Mouse (Mus musculus) thymus, adult 2 months (tissue): Measurements from ENCODE around the gene Gm28041. TPM values are rescaled to one million over a fixed set of nuclear protein-coding genes. Genes with fewer than 3 reads are reported as not detected.
"Not testable (repeated sequence)": the region's sequence is repeated elsewhere in the genome, so short reads cannot be mapped to it uniquely, and the experiment has no call there.

ENCODE experiments used
- DNase-seq: peaks from one replicate; pipeline ENCODE4 v3.0.0; 2021
- H3K27ac ChIP-seq: fragments of 200-500 bp; 2 replicates; pipeline ENCODE4 v1.5.1; 2012; ENCODE audit warnings: low read length, control low read depth; ENCODE audit not compliant: control insufficient read depth, insufficient read depth
- H3K27me3 ChIP-seq: fragments of 200-500 bp; 2 replicates; pipeline ENCODE4 v1.6.1; 2012; ENCODE audit warnings: mild to moderate bottlenecking, low read length, moderate library complexity, mixed read lengths; ENCODE audit not compliant: control insufficient read depth, insufficient read depth
- H3K36me3 ChIP-seq: fragments of 200-500 bp; 2 replicates; pipeline ENCODE4 v1.6.1; 2012; ENCODE audit warnings: mild to moderate bottlenecking, low read length, moderate library complexity; ENCODE audit not compliant: control insufficient read depth, insufficient read depth
- H3K4me1 ChIP-seq: fragments of 200-500 bp; replicated peaks from 2 replicates; pipeline ENCODE4 v1.6.1; 2012; ENCODE audit warnings: low read length; ENCODE audit not compliant: control insufficient read depth, insufficient read depth
- H3K4me3 ChIP-seq: fragments of 200-500 bp; 2 replicates; pipeline ENCODE4 v1.5.1; 2012; ENCODE audit warnings: mild to moderate bottlenecking, low read length, control low read depth, moderate library complexity; ENCODE audit not compliant: control insufficient read depth, insufficient read depth
- CTCF ChIP-seq: fragments of 200-500 bp; IDR thresholded peaks from 2 replicates; pipeline ENCODE4 v1.5.1; 2012; ENCODE audit warnings: mild to moderate bottlenecking, control low read depth, low read length, moderate library complexity, borderline replicate concordance; ENCODE audit not compliant: control insufficient read depth, poor library complexity, insufficient read depth; ENCODE audit errors: extremely low read depth
- POLR2A ChIP-seq: fragments of 200-500 bp; IDR thresholded peaks from 2 replicates; pipeline ENCODE4 v1.6.1; 2012; ENCODE audit warnings: mild to moderate bottlenecking, low read length, control low read depth, moderate library complexity; ENCODE audit not compliant: control insufficient read depth, poor library complexity, insufficient read depth; ENCODE audit errors: extremely low read depth
- WGBS: fragments of 180-500 bp; shearing (Covaris S2); methylation state at CpG from one replicate; pipeline ENCODE4 v1.1.7; 2018; 5-methylcytosine and 5-hydroxymethylcytosine counted together
- polyA plus RNA-seq: library from polyadenylated mRNA; depleted of rRNA; stranded (reverse); fragments of >200 nt; gene quantifications from 2 replicates; pipeline ENCODE4 v1.2.3, GENCODE M21; 2012; rRNA removed

Gm28041 gene
- 0.23 TPM in 1 of 2 replicates, not detected in the other for polyA plus RNA-seq

- H3K27ac ChIP-seq: not testable (repeated sequence)
Observed at GRCm38 (mm10) chr13:67375050-67375911, at the start of gene Gm28041, which contains the start of gene Zfp456. TSS of gene Gm28041 (minus strand) at chr13:67375733. TSS of gene Zfp456 (minus strand) at chr13:67375810.

GRCm38 (mm10) chr13:67422532-67422931 lies 47.0 kb upstream of the Gm28041 start:
- H3K4me1 ChIP-seq, H3K4me3 ChIP-seq, H3K36me3 ChIP-seq, H3K27ac ChIP-seq, DNase-seq, H3K27me3 ChIP-seq: not testable (repeated sequence)
- 93% methylated on average over 2 of the region's 2 CpGs for WGBS

More at GRCm38 (mm10) chr13:67375050-67375911, at the start of gene Gm28041, which contains the start of gene Zfp456:
- H3K4me3 ChIP-seq: peak within 1 kb of the TSS; percentile 73
- WGBS: 8% methylated on average over 14 of the region's 15 CpGs
- H3K27me3 ChIP-seq, H3K36me3 ChIP-seq, H3K4me1 ChIP-seq: not testable (repeated sequence)
- peak; percentile 83 for DNase-seq

- peaks cover 3% of the 10 kb centered on the region for H3K4me1 ChIP-seq
- WGBS: 1% methylated on average over 22 of the region's 22 CpGs
- H3K27ac ChIP-seq: no peak within 1 kb of the TSS
- peak within 1 kb of the TSS; percentile 96 for H3K4me3 ChIP-seq
- TF ChIP-seq CTCF (no peak), POLR2A (no peak)
- H3K27me3 ChIP-seq: no peaks in the 10 kb centered on the region
- DNase-seq: peak; percentile 54
- no peaks in the 10 kb centered on the region for H3K36me3 ChIP-seq
Observed at GRCm38 (mm10) chr13:67421207-67421857, 45.8 kb upstream of the Gm28041 start, which contains the start of gene Zfp459. TSS of gene Zfp459 (minus strand) at chr13:67421418.

- 43% methylated on average over 11 of the region's 11 CpGs for WGBS
Observed at GRCm38 (mm10) chr13:67420558-67421206, 45.1 kb upstream of the Gm28041 start.

GRCm38 (mm10) chr13:67416811-67417210 lies 41.3 kb upstream of the Gm28041 start:
- no peak for DNase-seq
- no peaks in the 10 kb centered on the region for H3K36me3 ChIP-seq
- H3K27ac ChIP-seq: no peak overlapping the region
- H3K4me1 ChIP-seq: peaks cover 3% of the 10 kb centered on the region
- no peak overlapping the region for H3K4me3 ChIP-seq
- WGBS: 92% methylated on average over 3 of the region's 3 CpGs
- H3K27me3 ChIP-seq: no peaks in the 10 kb centered on the region
- TF ChIP-seq CTCF (no peak), POLR2A (no peak)

More at GRCm38 (mm10) chr13:67420558-67421206, 45.1 kb upstream of the Gm28041 start:
- TF ChIP-seq CTCF (no peak), POLR2A (no peak)
- Histone ChIP-seq H3K27me3 (no peaks in the 10 kb centered on the region), H3K36me3 (no peaks in the 10 kb centered on the region), H3K4me1 (peaks cover 3% of the 10 kb centered on the region), H3K27ac (no peak overlapping the region), H3K4me3 (peak overlapping the region; percentile 96)
- no peak for DNase-seq

DNA sequence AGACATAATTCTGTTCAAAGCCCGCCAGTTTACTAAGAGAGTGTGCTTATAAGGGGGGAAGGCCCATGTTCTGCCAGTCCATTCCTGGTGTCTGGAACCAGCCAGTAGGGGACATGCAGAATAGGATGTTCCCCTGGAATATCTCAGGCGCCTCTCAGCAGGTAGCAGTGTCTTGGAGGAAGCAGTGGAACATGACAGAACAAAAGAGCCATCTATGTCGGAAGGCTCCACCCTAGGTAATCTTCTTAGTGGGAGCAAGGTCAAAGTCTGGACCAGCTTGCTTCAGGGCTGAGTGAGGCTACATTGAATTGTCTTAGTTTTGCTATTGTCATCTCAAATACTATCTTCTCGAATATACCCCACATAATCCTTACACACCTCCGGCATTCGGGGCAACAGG lies 40.2 kb upstream of the Gm28041 start:
- Histone ChIP-seq H3K27me3 (no peaks in the 10 kb centered on the region), H3K36me3 (no peaks in the 10 kb centered on the region), H3K4me3 (no peak overlapping the region), H3K4me1 (peaks cover under 1% of the 10 kb centered on the region), H3K27ac (no peak overlapping the region)
- no peak for TF ChIP-seq POLR2A
- no peak for TF ChIP-seq CTCF
- no peak for DNase-seq
- 98% methylated on average over 6 of the region's 6 CpGs for WGBS

DNA sequence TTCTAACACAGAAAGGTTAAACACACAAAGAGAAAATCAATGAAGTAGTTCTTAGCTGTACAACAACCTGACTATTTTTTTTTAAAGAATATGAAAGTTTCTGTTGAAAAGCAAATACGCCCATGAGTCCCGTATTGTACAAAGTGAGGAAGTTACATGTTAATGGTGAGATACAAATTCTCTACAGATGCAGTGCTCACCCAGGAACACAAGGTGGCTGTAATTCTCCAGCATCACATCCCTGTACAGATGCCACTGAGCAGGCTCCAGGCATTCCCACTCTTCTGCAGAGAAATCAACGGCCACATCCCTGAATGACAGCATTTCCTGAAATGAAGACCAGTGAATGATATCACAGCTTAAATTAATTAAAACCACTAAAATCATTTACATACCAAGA lies 38.1 kb upstream of the Gm28041 start:
- 74% methylated on average over 3 of the region's 3 CpGs for WGBS
- H3K27ac ChIP-seq, H3K27me3 ChIP-seq, H3K4me3 ChIP-seq, DNase-seq, H3K36me3 ChIP-seq, H3K4me1 ChIP-seq: not testable (repeated sequence)

DNA sequence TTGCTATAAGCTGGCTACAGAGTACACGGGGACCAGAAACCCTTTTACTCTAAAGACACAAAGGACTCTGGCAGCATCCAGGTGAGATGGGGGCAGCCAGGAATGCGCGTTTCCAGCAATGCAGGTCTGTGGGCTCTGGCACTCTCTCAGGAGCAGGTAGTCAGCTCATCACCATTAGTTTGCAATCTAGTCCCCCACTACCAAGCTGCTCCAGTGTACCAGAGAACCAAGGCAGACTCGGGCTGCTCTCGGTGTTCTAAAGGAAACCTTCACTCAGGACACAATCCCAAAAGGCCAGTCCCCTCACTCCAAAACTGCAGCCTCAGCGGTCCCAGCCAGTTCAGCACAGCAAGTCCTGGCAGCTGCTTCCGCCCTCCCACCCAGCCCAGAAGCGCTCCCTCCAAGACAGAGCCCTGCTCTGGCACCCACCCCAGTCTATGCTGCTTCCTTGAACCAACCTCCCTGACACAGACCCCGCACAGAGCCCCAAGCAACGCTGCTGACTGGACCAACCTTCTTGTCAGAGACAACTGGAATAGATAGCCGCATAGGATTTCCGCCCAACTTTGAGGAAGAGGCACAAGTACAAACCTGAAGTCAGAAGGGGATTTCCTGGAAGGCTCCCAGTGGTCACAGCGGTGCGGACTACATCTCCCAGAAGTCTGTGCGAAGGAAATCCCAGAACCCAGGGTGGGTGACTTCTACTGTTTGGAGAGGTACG lies 23.8 kb upstream of the Gm28041 start, which contains the start of gene Zfp429:
Gene Zfp429 (minus strand): TSS at position 637 of the 721 bp plus-strand sequence.
- not testable (repeated sequence) for H3K27me3 ChIP-seq, H3K36me3 ChIP-seq, H3K27ac ChIP-seq, H3K4me1 ChIP-seq
- peak within 1 kb of the TSS; percentile 54 for H3K4me3 ChIP-seq
- peak; percentile 75 for DNase-seq
- 4% methylated on average over 16 of the region's 16 CpGs for WGBS

GRCm38 (mm10) chr13:67376255-67376654 lies 722 bp upstream of the Gm28041 start:
- DNase-seq: peak; percentile 6
- not testable (repeated sequence) for H3K4me3 ChIP-seq, H3K36me3 ChIP-seq, H3K4me1 ChIP-seq, H3K27ac ChIP-seq, H3K27me3 ChIP-seq
- 53% methylated on average over 3 of the region's 3 CpGs for WGBS
